Mouse (Mus musculus): ENCODE measurements around the gene Mab21l3. TPM values are rescaled to one million over a fixed set of nuclear protein-coding genes. Genes with fewer than 3 reads are reported as not detected.
"Not testable (repeated sequence)": the region's sequence is repeated elsewhere in the genome, so short reads cannot be mapped to it uniquely, and the experiment has no call there.

The Mab21l3 gene
- total and polyA plus RNA-seq, 3 experiments: 0.05 TPM; not detected in 2

DNA sequence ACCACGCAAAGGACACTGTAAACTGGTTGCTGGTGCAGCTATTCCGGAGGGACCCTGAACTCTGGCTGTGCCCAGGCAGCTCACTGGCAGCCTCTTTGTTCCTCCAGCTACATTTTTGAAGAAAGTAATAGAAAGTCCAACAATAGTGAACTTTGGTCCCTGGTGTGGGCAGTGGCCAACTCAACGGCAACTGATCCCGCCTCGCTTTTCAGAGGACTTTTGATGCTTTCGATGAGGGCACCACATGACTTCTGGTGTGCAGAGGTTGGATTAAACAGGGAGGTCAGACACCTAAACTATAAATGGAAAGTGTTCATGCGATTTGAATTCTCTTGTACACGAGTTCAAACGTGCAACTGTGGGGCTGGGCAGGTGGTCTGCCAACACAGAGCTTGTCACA is 24.4 kb downstream of the Mab21l3 start:
- H3K36me3 ChIP-seq (replicated peaks): no peaks in the 10 kb centered on the region
- H3K9me3 ChIP-seq (replicated peaks): no peaks in the 10 kb centered on the region
- ATAC-seq (ENCODE audit: extremely low read depth, insufficient number of reproducible peaks, low FRiP score, poor library complexity, severe bottlenecking): no peak
- H3K4me3 ChIP-seq (ENCODE audit: low read depth, low read length): no peak overlapping the region
- no peaks in the 10 kb centered on the region for H3K4me1 ChIP-seq (ENCODE audit: insufficient read depth, low read depth, low read length)
- DNase-seq (ENCODE audit: low spot score): no peak
- TF ChIP-seq GATA2 (IDR thresholded peaks at IDR 0.05; ENCODE audit: borderline replicate concordance, low read depth, low read length) (no peak), POLR2AphosphoS5 (IDR thresholded peaks at IDR 0.05; ENCODE audit: insufficient replicate concordance, low read depth, low read length) (no peak), CTCF (IDR thresholded peaks at IDR 0.05; ENCODE audit: low read depth, low read length) (no peak), TAL1 (conservative IDR thresholded peaks at IDR 0.05; ENCODE audit: low read depth, low read length) (no peak), GATA1 (IDR thresholded peaks at IDR 0.05; ENCODE audit: borderline replicate concordance, low read length) (no peak)
- no peaks in the 10 kb centered on the region; the same call in 1 of the 2 replicates for H3K27me3 ChIP-seq (ENCODE audit: insufficient read depth, low read length)

DNA sequence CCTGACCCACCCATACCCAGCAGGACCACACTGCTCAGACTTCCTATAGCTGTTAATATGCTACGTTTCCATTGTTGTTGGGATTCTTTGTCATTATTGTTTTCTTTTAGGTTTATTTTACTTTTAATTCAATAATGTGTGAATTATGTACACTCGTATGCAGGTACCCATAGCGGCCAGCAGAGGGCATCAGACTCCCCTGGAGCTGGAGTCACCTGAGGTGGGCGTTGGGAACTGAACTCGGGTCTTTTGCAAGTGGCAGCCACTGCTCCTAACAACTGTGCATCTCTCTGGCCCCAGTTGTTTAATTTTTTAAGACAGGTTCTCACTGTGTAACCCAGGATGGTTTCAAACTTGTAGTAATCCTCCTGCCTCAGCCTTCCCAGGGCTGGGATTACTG is 26.7 kb downstream of the Mab21l3 start:
- Histone ChIP-seq H3K4me1 (ENCODE audit: insufficient read depth, low read depth, low read length) (no peaks in the 10 kb centered on the region), H3K4me3 (ENCODE audit: low read depth, low read length) (no peak overlapping the region), H3K9me3 (replicated peaks) (no peaks in the 10 kb centered on the region), H3K27me3 (ENCODE audit: insufficient read depth, low read length) (no peaks in the 10 kb centered on the region; the same call in 1 of the 2 replicates), H3K36me3 (replicated peaks) (no peaks in the 10 kb centered on the region)
- TF ChIP-seq POLR2AphosphoS5 (IDR thresholded peaks at IDR 0.05; ENCODE audit: insufficient replicate concordance, low read depth, low read length) (no peak), TAL1 (conservative IDR thresholded peaks at IDR 0.05; ENCODE audit: low read depth, low read length) (no peak), CTCF (IDR thresholded peaks at IDR 0.05; ENCODE audit: low read depth, low read length) (no peak), GATA2 (IDR thresholded peaks at IDR 0.05; ENCODE audit: borderline replicate concordance, low read depth, low read length) (no peak), GATA1 (IDR thresholded peaks at IDR 0.05; ENCODE audit: borderline replicate concordance, low read length) (no peak)
- DNase-seq (ENCODE audit: low spot score) (no peak), ATAC-seq (ENCODE audit: extremely low read depth, insufficient number of reproducible peaks, low FRiP score, poor library complexity, severe bottlenecking) (no peak)

DNA sequence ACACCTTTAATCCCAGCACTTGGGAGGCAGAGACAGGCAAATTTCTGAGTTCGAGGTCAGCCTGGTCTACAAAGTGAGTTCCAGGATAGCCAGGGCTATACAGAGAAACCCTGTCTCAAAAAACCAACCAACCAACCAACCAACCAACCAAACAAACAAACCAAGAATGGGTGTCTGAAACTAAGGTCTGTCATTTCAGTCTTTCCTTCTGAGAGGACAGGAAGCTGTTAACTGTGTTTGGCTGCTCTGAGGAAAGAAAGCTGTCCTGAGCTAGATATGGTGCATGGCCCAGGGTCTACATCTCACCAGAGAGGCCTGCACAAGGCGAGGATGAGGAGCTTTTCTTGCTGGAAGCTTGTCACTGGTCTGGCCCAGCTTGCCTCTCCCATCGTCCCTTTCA is 28.1 kb downstream of the Mab21l3 start:
- not testable (repeated sequence) for H3K9me3 ChIP-seq (replicated peaks); H3K4me3 ChIP-seq (ENCODE audit: low read depth, low read length); ATAC-seq (ENCODE audit: extremely low read depth, insufficient number of reproducible peaks, low FRiP score, poor library complexity, severe bottlenecking); H3K36me3 ChIP-seq (replicated peaks); H3K27me3 ChIP-seq (ENCODE audit: insufficient read depth, low read length); H3K4me1 ChIP-seq (ENCODE audit: insufficient read depth, low read depth, low read length); DNase-seq (ENCODE audit: low spot score)

DNA sequence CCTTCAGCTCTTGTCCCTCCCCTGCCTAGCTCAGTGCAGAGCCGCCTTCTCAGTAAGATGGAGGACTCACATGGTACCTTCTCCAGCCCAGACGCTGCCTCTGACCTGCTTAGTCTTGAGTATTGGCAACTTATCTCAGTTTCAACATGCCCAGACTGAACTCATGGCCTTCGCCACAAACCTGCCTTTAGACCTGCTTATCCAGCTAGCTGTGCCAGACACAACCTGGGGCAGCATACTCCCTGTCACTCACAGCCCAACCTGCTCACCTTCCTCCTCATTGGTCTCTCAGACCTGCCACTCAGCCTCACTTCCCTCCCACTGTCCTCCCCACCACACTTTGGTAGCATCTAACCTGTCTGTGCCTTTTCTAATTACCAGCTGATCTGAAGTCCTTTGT is 32.8 kb downstream of the Mab21l3 start:
- H3K9me3 ChIP-seq (replicated peaks): no peaks in the 10 kb centered on the region
- DNase-seq (ENCODE audit: low spot score): no peak
- no peaks in the 10 kb centered on the region for H3K4me1 ChIP-seq (ENCODE audit: insufficient read depth, low read depth, low read length)
- H3K4me3 ChIP-seq (ENCODE audit: low read depth, low read length): no peak overlapping the region
- H3K27me3 ChIP-seq (ENCODE audit: insufficient read depth, low read length): 0 out of 2 replicates have a peak, but pooled peaks cover 4% of the 10 kb centered on the region
- H3K36me3 ChIP-seq (replicated peaks): no peaks in the 10 kb centered on the region
- TF ChIP-seq GATA2 (IDR thresholded peaks at IDR 0.05; ENCODE audit: borderline replicate concordance, low read depth, low read length) (no peak), TAL1 (conservative IDR thresholded peaks at IDR 0.05; ENCODE audit: low read depth, low read length) (no peak), POLR2AphosphoS5 (IDR thresholded peaks at IDR 0.05; ENCODE audit: insufficient replicate concordance, low read depth, low read length) (no peak), GATA1 (IDR thresholded peaks at IDR 0.05; ENCODE audit: borderline replicate concordance, low read length) (no peak), CTCF (IDR thresholded peaks at IDR 0.05; ENCODE audit: low read depth, low read length) (no peak)
- ATAC-seq (ENCODE audit: extremely low read depth, insufficient number of reproducible peaks, low FRiP score, poor library complexity, severe bottlenecking): no peak

DNA sequence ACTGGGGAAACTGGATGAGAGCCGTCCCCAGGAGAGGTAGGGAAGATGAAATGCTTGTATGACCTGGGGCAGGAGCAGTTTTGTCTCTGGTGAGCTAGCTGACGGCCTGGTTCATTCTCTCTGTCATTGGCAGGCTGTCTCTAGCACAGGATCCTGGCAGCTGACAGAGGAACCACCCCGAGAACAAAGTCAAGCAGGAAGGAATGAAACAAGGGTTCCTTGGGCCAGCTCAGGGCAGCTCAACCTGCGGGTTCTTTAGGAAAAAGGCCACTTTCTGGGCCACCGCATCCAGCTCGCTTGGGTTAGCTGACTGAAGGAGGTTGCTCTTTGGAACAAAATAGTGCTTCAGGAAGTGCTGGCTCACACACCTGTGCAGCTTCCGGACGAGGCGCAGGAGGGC is 34.0 kb downstream of the Mab21l3 start:
- ATAC-seq (ENCODE audit: extremely low read depth, insufficient number of reproducible peaks, low FRiP score, poor library complexity, severe bottlenecking) (no peak), DNase-seq (ENCODE audit: low spot score) (no peak)
- TF ChIP-seq CTCF (IDR thresholded peaks at IDR 0.05; ENCODE audit: low read depth, low read length) (no peak), POLR2AphosphoS5 (IDR thresholded peaks at IDR 0.05; ENCODE audit: insufficient replicate concordance, low read depth, low read length) (no peak), TAL1 (conservative IDR thresholded peaks at IDR 0.05; ENCODE audit: low read depth, low read length) (no peak), GATA1 (IDR thresholded peaks at IDR 0.05; ENCODE audit: borderline replicate concordance, low read length) (no peak), GATA2 (IDR thresholded peaks at IDR 0.05; ENCODE audit: borderline replicate concordance, low read depth, low read length) (no peak)
- no peaks in the 10 kb centered on the region for H3K9me3 ChIP-seq (replicated peaks)
- no peaks in the 10 kb centered on the region for H3K36me3 ChIP-seq (replicated peaks)
- no peaks in the 10 kb centered on the region for H3K4me1 ChIP-seq (ENCODE audit: insufficient read depth, low read depth, low read length)
- H3K4me3 ChIP-seq (ENCODE audit: low read depth, low read length): no peak overlapping the region
- 0 out of 2 replicates have a peak, but pooled peaks cover 4% of the 10 kb centered on the region for H3K27me3 ChIP-seq (ENCODE audit: insufficient read depth, low read length)

DNA sequence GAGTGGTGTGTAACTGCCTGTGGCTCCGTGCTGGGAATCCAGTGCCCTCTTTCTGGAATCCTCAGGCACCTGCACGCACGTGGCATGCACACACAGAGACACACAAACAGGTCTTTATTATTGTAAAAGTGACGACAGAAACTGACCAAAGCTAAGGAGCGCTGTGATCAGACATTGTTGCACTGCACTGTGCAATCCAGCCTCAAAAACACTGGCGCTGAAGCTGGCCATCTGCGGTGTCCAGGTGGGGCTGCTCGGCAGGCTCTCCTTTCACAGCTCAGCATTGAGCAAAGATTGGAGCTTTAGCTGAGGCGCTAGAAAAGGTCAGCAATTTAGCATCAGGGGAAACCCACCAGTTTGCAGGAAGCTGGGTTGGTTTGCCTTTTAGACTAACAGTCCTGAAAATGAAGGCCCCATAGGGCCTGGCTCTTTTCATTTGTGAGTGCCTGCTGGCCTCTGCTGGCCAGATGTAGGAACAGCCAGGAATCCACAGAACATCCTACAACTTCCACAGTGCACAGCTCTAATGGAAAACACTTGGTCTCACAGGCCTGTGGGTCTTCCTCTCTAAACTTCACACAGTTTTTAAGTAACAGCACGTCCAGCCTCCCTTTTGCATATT is 36.3 kb downstream of the Mab21l3 start:
- DNase-seq (ENCODE audit: low spot score) (peak; percentile 36), ATAC-seq (ENCODE audit: extremely low read depth, insufficient number of reproducible peaks, low FRiP score, poor library complexity, severe bottlenecking) (no peak)

DNA sequence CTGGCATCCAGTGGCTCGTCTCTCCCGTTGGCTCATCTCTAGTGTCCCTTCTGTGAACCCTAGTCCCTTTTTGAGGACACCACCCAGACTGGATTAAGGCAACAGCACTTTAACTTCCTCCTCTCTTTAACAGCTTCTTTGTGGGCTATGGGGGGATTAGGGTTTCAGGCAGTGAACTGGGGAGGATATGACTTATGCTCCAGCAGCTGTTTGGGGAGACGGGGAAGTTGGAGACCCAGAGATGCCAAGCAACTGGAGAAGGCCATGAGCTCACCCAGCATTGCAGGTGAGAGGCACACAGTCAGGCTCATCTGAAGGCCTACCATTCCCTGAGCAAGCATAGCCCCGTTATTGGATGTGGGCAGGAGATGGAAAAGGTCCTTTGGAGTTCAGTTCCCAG is 36.8 kb downstream of the Mab21l3 start:
- no peak overlapping the region for H3K4me3 ChIP-seq (ENCODE audit: low read depth, low read length)
- no peak for DNase-seq (ENCODE audit: low spot score)
- peaks cover 4% of the 10 kb centered on the region; the same call in 1 of the 2 replicates for H3K27me3 ChIP-seq (ENCODE audit: insufficient read depth, low read length)
- H3K9me3 ChIP-seq (replicated peaks): no peaks in the 10 kb centered on the region
- ATAC-seq (ENCODE audit: extremely low read depth, insufficient number of reproducible peaks, low FRiP score, poor library complexity, severe bottlenecking): no peak
- H3K36me3 ChIP-seq (replicated peaks): no peaks in the 10 kb centered on the region
- TF ChIP-seq TAL1 (conservative IDR thresholded peaks at IDR 0.05; ENCODE audit: low read depth, low read length) (no peak), CTCF (IDR thresholded peaks at IDR 0.05; ENCODE audit: low read depth, low read length) (no peak), POLR2AphosphoS5 (IDR thresholded peaks at IDR 0.05; ENCODE audit: insufficient replicate concordance, low read depth, low read length) (no peak), GATA2 (IDR thresholded peaks at IDR 0.05; ENCODE audit: borderline replicate concordance, low read depth, low read length) (no peak), GATA1 (IDR thresholded peaks at IDR 0.05; ENCODE audit: borderline replicate concordance, low read length) (no peak)
- no peaks in the 10 kb centered on the region for H3K4me1 ChIP-seq (ENCODE audit: insufficient read depth, low read depth, low read length)

More for the DNA sequence above, 36.3 kb downstream of the Mab21l3 start:
- TF ChIP-seq TAL1 (conservative IDR thresholded peaks at IDR 0.05; ENCODE audit: low read depth, low read length) (no peak), CTCF (IDR thresholded peaks at IDR 0.05; ENCODE audit: low read depth, low read length) (0 out of 2 replicates have a peak, but pooled peaks have one; percentile 8)
- Histone ChIP-seq H3K9me3 (replicated peaks) (no peaks in the 10 kb centered on the region), H3K27me3 (ENCODE audit: insufficient read depth, low read length) (peaks cover 4% of the 10 kb centered on the region; the same call in 1 of the 2 replicates), H3K4me3 (ENCODE audit: low read depth, low read length) (no peak overlapping the region), H3K36me3 (replicated peaks) (no peaks in the 10 kb centered on the region), H3K4me1 (ENCODE audit: insufficient read depth, low read depth, low read length) (no peaks in the 10 kb centered on the region)

Measured in G1E (cell line).